Mouse (Mus musculus) spleen, postnatal 4 days (tissue): ENCODE results near the gene Gm12184.
"Not testable (repeated sequence)": the region's sequence is repeated elsewhere in the genome, so short reads cannot be mapped to it uniquely, and the experiment has no call there.

Experiments used
- DNase-seq, 2 experiments: peaks; one replicate each; pipeline ENCODE4 v3.0.0; 2022; ENCODE audit warnings: low spot score in 2 of 2

Gene Gm12184

DNA sequence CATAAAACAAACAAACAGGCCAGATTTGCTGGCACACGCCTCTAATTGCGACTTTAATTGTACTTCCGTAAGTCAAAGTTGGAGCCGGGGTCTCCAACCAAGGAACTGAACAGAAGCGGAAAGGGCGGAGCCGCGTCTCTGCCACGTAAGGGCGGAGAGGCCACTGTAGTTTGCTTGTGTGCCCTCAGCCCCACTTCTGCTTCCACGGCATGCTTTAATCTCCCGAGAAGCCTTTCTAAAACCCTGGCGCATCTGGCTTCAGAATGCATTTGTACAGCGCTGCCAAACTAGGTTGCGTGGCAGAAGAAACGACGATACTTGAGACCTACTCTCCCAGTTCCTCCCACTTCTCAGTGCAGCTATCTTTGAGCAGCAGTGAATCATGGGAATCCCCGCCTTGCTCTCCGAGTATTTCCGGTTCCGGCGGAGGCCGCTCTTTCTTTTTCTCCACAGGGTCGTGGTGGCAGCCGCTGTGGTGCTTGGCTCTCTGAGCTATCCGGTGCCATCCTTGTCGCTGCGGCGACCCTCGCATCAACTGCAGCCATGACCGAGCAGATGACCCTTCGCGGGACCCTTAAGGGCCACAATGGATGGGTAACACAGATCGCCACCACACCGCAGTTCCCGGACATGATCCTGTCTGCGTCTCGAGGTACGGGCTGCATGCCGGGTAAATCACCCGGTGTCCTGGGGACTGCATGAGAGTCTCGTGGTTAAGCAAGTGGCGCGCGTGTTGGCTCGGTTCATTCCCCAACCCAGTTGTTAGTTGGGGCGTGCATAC is 26.3 kb downstream of the Gm12184 start, which contains the start of gene Rack1:
Gene Rack1 (plus strand): TSS at position 412 of the 781 bp plus-strand sequence.
- DNase-seq = peak; percentile 84 to 92

DNA sequence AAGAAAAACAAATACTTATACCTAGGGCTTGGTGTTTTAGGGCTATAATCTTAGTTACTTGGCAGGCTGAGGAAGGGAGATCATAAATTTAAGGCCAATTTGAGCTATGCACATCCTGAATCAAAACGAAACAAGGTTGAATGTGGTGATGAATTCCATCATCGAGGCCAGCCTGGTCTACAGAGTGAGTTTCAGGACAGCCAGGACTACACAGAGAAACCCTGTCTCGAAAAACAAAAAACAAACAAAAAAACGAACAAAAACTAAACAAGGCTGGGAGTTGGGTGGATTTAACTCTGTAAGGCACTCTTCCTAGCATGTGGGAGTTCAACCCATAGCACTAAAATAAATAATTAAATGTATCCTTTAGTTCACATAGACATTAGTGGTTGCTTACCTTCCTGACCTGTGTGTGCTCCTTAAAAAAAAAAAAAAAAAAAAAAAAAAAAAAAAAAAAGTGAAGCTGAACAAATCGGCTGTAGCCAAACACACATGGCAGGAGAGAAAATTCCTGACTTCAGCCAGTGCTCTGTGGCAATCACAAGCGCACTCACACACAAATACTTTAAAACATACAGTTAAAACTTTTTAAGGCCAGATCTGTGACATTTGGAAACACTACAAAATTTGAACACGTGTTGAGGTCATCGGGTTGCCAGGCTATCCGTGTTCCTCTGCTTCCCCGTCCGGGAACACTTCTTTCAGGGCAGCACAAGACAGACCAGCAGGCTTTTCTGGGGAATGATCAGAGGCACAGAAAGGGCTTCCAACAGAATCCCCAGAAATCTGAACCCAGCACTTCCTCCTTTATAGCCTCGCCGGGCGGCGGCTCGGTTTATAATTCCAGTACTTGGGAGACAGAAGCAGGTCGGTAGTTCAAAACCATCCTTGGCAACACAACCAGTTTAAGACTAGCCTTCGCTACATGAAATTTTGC is 27.2 kb downstream of the Gm12184 start:
- no peak for DNase-seq

DNA sequence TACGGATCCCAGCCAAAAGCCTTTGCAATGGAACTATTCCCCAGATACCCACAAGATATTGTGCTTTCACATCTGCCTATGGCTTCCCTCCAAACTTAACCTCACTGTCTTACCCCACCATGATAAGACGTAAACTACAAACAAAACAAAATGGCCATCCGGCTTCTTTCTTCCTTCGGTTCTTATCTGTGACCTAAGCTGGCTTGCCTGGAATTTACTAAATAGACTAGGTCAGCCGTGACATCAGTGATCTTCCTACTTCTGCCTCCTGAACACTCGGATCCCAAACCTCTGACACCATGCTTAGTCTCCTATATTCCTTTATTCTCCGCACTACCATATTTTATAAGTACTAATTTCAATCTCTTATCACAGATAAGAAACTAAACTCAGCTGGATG is 28.1 kb downstream of the Gm12184 start:
- DNase-seq = no peak

DNA sequence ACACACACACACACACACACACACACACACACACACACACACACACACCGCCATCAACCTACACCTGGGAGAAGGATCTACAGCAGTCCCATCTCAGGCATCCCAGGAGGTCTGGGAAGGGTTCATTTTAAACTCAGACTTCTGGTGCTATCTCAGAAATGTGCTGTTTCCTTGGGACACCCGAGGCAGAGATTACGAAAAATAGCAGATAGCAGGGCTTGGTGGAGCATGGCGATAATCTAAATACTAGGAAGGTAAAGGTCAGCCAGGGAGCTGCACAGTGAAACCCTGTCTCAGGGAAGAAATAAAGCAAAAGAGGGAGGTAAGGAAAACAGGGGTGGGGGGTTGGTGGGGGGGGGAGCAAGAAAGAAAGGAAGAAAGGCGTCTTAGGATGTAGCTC is 29.2 kb downstream of the Gm12184 start:
- DNase-seq = no peak

GRCm38 (mm10) chr11:48796290-48796689 is 30.2 kb downstream of the Gm12184 start:
- DNase-seq = no peak

DNA sequence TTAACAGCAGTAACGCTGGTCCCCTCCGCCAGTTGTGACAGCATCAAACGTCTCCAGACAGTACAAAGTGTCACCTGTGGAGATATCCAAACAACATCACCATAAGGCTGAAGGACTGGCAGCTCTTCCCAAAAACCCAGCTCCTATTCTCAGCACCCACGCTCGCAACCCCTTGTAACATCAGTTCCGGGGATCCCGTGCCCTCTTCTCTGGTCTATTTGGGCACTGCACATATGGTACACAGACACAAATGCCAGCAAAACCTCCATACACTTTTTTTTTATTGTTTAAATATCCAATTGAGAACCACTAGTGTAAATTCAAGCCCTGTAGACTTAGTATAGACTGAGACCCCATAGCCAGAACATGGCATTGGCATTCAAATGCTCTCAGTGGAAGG is 31.2 kb downstream of the Gm12184 start:
- DNase-seq = peak in 1 of 2 experiments; percentile 32

DNA sequence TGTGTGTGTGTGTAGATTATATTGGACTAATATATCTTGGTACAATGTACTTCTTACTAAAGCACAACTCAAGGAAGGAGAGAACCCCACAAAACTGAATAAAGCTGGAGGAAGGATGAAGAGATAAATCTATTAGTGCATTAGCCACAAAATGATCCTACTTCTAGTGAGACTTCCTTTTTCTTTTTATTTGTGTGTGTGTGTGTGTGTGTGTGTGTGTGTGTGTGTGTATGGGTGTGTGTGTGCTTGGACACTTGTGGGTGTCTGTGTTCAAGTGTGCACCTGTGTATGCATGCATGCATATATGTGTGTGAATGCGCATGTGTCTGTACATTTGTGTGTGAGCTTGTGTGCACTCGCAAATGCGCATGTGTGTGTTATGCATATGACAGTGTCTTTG is 33.3 kb downstream of the Gm12184 start:
- no peak for DNase-seq

- DNase-seq = not testable (repeated sequence)
Measured at GRCm38 (mm10) chr11:48791894-48792293, 34.6 kb downstream of the Gm12184 start.

DNA sequence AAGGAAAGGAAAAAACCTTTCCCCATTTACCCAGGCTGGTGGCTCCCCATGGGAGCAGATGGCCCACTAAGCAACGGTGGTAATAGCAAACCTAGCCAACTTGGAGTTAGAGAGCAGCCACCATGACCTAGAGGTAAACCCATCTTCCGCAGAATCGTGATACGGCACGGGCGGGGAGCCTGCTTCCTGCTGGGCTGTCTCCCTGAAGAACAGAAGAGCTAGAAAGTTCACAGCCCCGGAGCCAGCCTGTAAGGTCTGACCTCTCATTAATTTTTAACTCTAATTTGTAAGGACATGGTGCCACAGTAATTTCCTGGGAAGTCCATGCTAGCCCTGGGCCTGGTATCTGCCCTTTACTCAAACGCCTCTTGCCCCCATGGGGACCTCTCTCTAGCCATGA is 35.5 kb downstream of the Gm12184 start:
- no peak for DNase-seq

DNA sequence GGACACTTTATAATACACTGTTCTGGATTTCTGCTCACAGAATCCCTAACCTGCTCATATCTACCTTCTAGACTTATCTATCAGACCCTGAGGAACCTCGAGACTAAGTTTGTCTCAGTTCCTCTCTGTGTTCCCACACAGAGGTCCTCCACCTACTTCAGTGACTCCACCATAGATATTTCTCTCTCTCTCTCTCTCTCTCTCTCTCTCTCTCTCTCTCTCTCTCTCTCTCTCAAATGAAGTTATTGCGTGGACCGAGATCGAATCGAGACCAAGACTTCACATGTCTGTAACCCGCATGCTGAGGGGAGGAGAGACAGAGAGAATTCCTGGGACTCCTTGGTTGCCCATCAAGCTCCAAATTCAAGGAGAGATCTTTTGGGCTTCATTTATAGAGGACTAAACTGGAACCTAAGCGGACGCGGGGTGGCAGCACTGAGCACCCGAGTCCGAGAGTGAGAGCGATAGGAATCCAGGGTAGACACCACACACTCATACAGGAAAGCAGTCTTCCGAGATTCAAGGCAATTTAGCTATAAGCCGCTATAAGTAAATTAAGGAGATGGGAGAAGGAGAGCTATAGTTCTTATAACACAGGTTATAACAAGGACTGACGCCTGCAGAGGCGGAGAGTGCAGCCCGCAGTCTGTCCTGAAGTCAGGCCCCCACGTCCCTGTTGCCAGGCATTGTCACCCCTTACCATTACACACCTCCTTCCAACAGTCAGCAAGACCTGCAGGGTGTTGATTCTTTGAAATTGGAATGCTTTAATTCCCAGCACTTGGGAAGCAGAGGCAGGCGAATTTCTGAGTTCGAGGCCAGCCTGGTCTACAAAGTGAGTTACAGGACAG is 36.3 kb downstream of the Gm12184 start:
- peak; percentile 81 to 93 for DNase-seq

DNA sequence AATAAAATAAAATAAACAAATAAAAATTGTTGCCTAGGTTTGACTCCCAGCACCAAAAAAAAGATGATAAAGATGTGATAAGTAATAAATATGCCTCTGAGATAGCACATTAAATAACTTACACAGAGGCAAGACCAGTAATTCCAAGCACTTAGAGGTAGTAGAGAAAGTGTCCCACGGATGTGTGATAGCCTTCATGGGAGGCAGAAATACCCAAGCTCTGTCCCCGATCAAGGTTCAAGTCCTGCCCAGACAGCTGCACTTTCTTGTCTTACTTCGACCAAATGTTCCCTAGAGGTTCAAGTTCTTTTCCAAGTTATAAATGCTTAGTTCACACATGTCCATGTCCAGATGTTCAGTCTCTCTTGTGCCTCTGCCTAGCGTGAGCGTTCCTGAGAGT is 37.2 kb downstream of the Gm12184 start:
- no peak for DNase-seq

GRCm38 (mm10) chr11:48788311-48789089 is 38.0 kb downstream of the Gm12184 start:
- peak; percentile 70 to 85 for DNase-seq

DNA sequence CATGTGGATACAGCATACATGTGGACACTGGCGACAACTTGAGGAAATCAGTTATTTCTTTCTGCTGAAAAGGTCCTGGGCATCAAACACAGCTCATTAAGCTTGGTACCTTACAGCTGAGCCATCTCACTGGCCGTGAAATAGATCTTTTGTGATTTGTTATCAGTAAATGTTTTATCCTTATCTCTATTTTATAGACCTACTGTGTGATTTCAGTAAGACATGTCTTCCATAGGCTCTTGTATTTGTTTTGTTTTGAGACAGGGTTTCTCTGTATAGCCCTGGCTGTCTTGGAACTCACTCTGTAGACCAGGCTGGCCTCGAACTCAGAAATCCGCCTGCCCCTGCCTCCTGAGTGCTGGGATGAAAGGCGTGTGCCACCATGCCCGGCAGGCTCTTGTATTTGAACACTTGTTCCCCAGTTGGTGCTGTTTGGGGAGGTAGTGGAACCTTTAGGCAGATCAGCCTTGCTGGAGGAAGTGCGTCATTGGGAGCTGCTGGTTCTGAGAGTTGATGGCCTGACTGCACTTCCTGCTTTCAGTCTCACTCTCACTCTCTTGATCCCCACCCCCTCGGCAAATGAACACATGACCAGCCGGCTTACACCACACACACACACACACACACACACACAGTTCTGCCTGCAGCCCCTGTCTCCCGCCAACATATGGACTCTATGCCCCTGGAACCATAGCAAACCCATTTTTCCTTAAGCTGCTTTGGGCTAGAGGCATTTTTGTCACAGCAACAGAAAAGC is 38.8 kb downstream of the Gm12184 start:
- peak; percentile 62 to 74 for DNase-seq

- DNase-seq = no peak
Measured at GRCm38 (mm10) chr11:48782243-48782642, 44.2 kb downstream of the Gm12184 start.

DNA sequence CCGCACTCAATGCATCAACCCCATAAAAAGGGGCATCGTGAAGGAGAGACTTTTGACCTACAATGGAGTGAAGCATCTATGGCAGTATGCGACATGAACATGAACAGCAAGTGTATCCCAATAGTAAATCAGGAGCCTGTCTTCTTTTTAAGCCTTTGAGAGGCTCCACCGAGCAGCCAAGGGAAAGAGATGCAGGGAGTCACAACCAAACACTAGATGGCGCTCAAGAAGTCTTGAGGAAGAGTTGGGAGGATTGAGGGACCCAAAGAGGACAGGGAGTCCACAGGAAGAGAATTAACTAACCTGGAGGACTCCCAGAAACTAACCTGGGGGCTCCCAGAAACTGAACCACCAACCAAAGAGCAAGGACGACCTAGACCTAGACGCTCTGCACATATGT is 47.0 kb downstream of the Gm12184 start:
- DNase-seq = peak in 1 of 2 experiments; percentile 73

DNA sequence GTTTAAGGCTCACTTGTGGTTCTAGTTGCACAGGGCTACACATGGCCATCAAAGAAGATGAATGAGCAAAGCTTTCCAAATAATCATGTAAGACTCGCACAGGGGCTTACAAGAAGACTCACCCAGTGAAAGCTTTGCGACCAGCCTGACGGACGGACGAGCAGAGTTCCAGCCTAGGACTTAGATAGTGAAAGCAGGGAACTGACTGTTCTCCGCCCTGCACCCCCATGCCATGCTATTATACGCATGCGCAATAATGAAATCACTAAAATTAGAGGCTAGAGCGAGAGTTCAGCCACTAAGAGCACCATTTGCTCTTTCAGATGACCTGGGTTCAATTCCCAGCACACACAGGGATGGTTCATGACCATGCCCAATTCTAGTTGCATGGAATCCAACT is 49.2 kb downstream of the Gm12184 start:
- no peak for DNase-seq

GRCm38 (mm10) chr11:48776664-48777063 is 49.8 kb downstream of the Gm12184 start:
- DNase-seq = peak; percentile 47 to 70

DNA sequence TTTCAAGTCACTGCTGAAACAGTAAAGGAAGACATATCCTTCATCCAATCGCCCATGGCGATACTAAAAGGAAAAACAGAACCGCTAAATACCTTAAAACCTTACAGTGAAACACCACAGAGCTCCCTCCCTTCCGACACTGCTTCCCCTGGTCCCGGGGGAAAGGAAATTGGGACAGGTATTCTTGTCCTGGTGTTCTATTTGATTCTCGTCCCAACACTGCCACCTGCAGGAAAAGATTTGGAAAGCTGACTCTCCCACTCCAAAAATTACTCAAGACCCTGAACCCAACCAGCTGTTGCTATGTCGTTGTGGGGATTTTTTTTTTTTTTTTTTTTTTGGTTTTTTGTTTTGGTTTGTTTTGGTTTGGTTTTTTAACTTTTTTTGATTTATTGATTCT is 51.0 kb downstream of the Gm12184 start:
- peak in 1 of 2 experiments; percentile 59 for DNase-seq
